Mouse (Mus musculus) thymus, adult 2 months (tissue): Measurements from ENCODE around the gene Olfr820. TPM values are rescaled to one million over a fixed set of nuclear protein-coding genes. Genes with fewer than 3 reads are reported as not detected.
"Not testable (repeated sequence)": the region's sequence is repeated elsewhere in the genome, so short reads cannot be mapped to it uniquely, and the experiment has no call there.

ENCODE experiments used
- DNase-seq: peaks from one replicate; pipeline ENCODE4 v3.0.0; 2021
- H3K27ac ChIP-seq: fragments of 200-500 bp; 2 replicates; pipeline ENCODE4 v1.5.1; 2012; ENCODE audit warnings: low read length, control low read depth; ENCODE audit not compliant: control insufficient read depth, insufficient read depth
- H3K27me3 ChIP-seq: fragments of 200-500 bp; 2 replicates; pipeline ENCODE4 v1.6.1; 2012; ENCODE audit warnings: mild to moderate bottlenecking, low read length, moderate library complexity, mixed read lengths; ENCODE audit not compliant: control insufficient read depth, insufficient read depth
- H3K36me3 ChIP-seq: fragments of 200-500 bp; 2 replicates; pipeline ENCODE4 v1.6.1; 2012; ENCODE audit warnings: mild to moderate bottlenecking, low read length, moderate library complexity; ENCODE audit not compliant: control insufficient read depth, insufficient read depth
- H3K4me1 ChIP-seq: fragments of 200-500 bp; replicated peaks from 2 replicates; pipeline ENCODE4 v1.6.1; 2012; ENCODE audit warnings: low read length; ENCODE audit not compliant: control insufficient read depth, insufficient read depth
- H3K4me3 ChIP-seq: fragments of 200-500 bp; 2 replicates; pipeline ENCODE4 v1.5.1; 2012; ENCODE audit warnings: mild to moderate bottlenecking, low read length, control low read depth, moderate library complexity; ENCODE audit not compliant: control insufficient read depth, insufficient read depth
- CTCF ChIP-seq: fragments of 200-500 bp; IDR thresholded peaks from 2 replicates; pipeline ENCODE4 v1.5.1; 2012; ENCODE audit warnings: mild to moderate bottlenecking, control low read depth, low read length, moderate library complexity, borderline replicate concordance; ENCODE audit not compliant: control insufficient read depth, poor library complexity, insufficient read depth; ENCODE audit errors: extremely low read depth
- POLR2A ChIP-seq: fragments of 200-500 bp; IDR thresholded peaks from 2 replicates; pipeline ENCODE4 v1.6.1; 2012; ENCODE audit warnings: mild to moderate bottlenecking, low read length, control low read depth, moderate library complexity; ENCODE audit not compliant: control insufficient read depth, poor library complexity, insufficient read depth; ENCODE audit errors: extremely low read depth
- WGBS: fragments of 180-500 bp; shearing (Covaris S2); methylation state at CpG from one replicate; pipeline ENCODE4 v1.1.7; 2018; 5-methylcytosine and 5-hydroxymethylcytosine counted together
- polyA plus RNA-seq: library from polyadenylated mRNA; depleted of rRNA; stranded (reverse); fragments of >200 nt; gene quantifications from 2 replicates; pipeline ENCODE4 v1.2.3, GENCODE M21; 2012; rRNA removed

Olfr820 gene
- not detected in 2 replicates for polyA plus RNA-seq

DNA sequence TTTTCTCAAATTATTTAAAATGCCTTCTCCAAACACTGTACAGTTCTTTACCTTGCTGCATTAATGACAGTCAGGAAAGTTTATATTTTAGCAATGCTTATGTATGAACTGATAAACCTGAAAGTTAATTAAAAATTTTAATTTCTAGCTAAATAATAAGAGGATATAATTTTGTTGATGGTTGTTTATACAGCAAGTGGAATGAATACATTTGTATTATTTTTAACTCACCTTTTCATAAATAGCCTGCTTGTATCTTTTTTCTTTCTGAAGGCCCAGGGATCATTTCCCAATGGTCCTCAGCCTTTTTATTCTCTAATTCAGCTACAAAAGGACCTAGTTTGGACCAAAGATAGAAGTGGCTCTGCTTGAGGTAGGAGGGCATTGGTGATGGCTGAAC, at the start of gene Olfr820:
TSS of gene Olfr820 (plus strand) at position 301 of the 400 bp plus-strand sequence.
- TF ChIP-seq POLR2A: no peak
- no peak for TF ChIP-seq CTCF
- Histone ChIP-seq H3K4me1 (no peaks in the 10 kb centered on the region), H3K27ac (no peak within 1 kb of the TSS), H3K36me3 (no peaks in the 10 kb centered on the region), H3K27me3 (no peaks in the 10 kb centered on the region), H3K4me3 (no peak within 1 kb of the TSS)
- DNase-seq: no peak

DNA sequence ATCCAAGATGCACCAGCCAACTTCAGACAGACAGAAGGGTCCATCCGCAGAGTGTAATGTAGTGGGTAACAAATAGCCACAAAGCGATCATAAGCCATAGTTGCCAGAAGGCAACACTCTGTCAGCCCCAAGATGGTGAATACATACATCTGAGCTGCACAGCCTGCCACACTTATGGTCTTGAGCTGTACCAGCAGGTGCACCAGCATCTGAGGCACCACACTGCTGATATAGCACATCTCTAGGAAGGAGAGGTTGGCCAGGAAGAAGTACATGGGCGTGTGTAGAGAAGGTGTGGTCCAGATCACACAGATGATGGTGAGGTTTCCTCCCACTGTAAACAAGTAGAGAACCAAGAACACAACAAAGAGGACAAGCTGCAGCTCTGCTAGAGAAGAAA, 46.2 kb upstream of the Olfr820 start:
- DNase-seq, H3K4me3 ChIP-seq, H3K27me3 ChIP-seq, H3K4me1 ChIP-seq, H3K36me3 ChIP-seq, H3K27ac ChIP-seq: not testable (repeated sequence)
- 100% methylated on average over 2 of the region's 3 CpGs for WGBS

DNA sequence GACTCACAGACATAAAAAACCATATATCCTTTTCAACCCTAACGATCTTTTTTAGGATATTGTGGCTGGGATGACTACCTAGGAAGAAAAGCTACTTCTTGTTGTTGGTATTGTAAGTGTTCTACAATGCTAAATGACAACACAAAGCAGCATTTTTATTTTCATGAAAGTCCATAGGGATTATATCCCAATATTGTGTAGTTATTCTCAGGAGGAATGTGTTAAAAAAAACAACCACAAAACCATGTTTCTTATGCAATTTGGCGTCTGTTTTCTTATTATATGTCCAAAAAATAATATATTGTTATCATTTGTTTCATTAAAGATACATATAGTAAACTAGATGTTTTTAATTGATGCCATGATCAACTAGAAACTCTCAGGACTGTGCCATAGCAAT, 45.3 kb upstream of the Olfr820 start, which contains the start of gene Olfr819:
TSS of gene Olfr819 (minus strand) at position 101 of the 400 bp plus-strand sequence.
- H3K27ac ChIP-seq, DNase-seq, H3K4me1 ChIP-seq, H3K27me3 ChIP-seq, H3K4me3 ChIP-seq, H3K36me3 ChIP-seq: not testable (repeated sequence)
- 74% methylated on average over 2 of the region's 2 CpGs for WGBS

DNA sequence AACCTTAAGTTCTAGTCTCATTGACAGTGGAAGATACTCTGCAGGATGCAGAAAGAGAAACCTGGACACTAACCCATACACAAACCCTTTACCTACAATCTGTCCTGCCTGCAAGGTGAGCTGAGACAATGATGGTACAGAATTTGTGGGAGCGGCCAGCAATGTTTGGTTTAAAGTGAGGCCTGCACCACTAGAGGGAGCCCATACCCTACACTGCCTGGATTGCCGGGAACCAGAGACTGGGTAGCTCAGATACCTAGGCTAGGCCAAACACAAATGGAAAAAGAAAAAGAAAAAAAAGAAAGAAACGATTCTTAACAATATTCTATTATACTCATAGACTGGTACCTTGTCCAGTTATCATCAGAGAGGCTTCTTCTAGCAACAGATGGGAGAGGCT, 39.4 kb upstream of the Olfr820 start:
- not testable (repeated sequence) for DNase-seq, H3K27ac ChIP-seq, H3K4me3 ChIP-seq, H3K36me3 ChIP-seq, H3K4me1 ChIP-seq, H3K27me3 ChIP-seq
- no CpG with 5 or more reads among the region's 3 CpGs for WGBS

DNA sequence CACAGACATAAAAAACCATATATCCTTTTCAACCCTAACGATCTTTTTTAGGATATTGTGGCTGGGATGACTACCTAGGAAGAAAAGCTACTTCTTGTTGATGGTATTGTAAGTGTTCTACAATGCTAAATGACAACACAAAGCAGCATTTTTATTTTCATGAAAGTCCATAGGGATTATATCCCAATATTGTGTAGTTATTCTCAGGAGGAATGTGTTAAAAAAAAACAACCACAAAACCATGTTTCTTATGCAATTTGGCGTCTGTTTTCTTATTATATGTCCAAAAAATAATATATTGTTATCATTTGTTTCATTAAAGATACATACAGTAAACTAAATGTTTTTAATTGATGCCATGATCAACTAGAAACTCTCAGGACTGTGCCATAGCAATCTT, 36.4 kb upstream of the Olfr820 start, which contains the start of gene Olfr247:
TSS of gene Olfr247 (minus strand) at position 101 of the 400 bp plus-strand sequence.
- H3K4me3 ChIP-seq, H3K4me1 ChIP-seq, DNase-seq, H3K36me3 ChIP-seq, H3K27ac ChIP-seq, H3K27me3 ChIP-seq: not testable (repeated sequence)
- no CpG with 5 or more reads among the region's 2 CpGs for WGBS

DNA sequence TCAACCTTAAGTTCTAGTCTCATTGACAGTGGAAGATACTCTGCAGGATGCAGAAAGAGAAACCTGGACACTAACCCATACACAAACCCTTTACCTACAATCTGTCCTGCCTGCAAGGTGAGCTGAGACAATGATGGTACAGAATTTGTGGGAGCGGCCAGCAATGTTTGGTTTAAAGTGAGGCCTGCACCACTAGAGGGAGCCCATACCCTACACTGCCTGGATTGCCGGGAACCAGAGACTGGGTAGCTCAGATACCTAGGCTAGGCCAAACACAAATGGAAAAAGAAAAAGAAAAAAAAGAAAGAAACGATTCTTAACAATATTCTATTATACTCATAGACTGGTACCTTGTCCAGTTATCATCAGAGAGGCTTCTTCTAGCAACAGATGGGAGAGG, 30.6 kb upstream of the Olfr820 start:
- H3K36me3 ChIP-seq, H3K4me3 ChIP-seq, H3K4me1 ChIP-seq, H3K27me3 ChIP-seq, DNase-seq, H3K27ac ChIP-seq: not testable (repeated sequence)
- WGBS: no CpG with 5 or more reads among the region's 3 CpGs

DNA sequence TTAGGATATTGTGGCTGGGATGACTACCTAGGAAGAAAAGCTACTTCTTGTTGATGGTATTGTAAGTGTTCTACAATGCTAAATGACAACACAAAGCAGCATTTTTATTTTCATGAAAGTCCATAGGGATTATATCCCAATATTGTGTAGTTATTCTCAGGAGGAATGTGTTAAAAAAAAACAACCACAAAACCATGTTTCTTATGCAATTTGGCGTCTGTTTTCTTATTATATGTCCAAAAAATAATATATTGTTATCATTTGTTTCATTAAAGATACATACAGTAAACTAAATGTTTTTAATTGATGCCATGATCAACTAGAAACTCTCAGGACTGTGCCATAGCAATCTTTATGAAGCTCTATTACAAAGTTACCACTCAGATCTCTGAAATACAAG, 27.5 kb upstream of the Olfr820 start, which contains the start of gene Gm10310:
TSS of gene Gm10310 (minus strand) at position 101 of the 400 bp plus-strand sequence.
- WGBS: no CpG with 5 or more reads among the region's 1 CpGs
- not testable (repeated sequence) for H3K27me3 ChIP-seq, H3K36me3 ChIP-seq, DNase-seq, H3K4me3 ChIP-seq, H3K4me1 ChIP-seq, H3K27ac ChIP-seq

DNA sequence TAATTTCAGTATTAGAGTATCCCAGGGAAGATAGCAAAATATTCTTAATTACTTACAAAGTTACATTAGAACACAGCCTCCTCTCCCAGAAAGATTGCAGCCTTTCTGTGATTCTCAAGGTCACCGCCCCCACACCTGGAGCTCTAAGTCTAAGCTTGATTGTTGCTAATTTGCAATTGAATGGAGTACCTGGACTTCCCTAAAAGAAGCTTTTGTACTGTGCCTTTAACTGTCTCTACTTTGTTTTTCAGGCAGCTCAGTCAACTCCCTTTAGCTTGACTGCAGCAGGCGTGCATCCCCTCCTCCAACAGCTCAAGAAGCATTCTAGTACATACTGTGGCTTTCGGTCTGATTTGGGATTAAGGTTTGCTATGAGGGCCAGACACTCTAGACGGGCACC, 8.3 kb upstream of the Olfr820 start:
- not testable (repeated sequence) for H3K27ac ChIP-seq, DNase-seq, H3K36me3 ChIP-seq, H3K4me1 ChIP-seq, H3K27me3 ChIP-seq, H3K4me3 ChIP-seq
- WGBS: 89% methylated on average over 4 of the region's 4 CpGs

DNA sequence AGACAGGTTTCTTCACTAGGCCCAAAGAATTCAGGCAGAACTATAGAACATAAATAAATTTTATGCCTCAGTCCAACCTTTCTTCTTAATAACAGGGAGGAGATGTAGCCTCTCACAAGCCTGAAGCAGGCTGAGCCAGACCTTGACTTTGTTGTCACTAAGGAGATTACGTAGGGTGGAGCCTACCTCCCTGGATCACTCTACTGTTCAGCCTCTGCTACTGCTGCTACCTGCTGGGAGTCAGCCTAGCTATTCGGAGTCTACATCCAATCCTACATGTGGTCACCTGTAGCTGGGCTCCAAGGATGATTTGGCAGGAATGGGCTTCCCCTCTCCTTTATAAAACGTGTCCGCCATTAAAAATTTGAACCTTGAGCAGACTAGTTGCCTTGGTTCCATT, 7.1 kb upstream of the Olfr820 start:
- not testable (repeated sequence) for H3K4me1 ChIP-seq, H3K36me3 ChIP-seq, H3K27ac ChIP-seq, H3K27me3 ChIP-seq, DNase-seq, H3K4me3 ChIP-seq
- 89% methylated on average over 4 of the region's 4 CpGs for WGBS
